Mouse (Mus musculus) heart, postnatal 0 days (tissue): Measurements from ENCODE around the gene Akt3.

Experiments
- CTCF ChIP-seq: IDR thresholded peaks from 2 replicates; pipeline ENCODE4 v1.5.1; 2016; ENCODE audit warnings: antibody characterized with exemption, control low read depth, low read depth
- EP300 ChIP-seq: IDR thresholded peaks from 2 replicates; pipeline ENCODE4 v1.6.1; 2016; ENCODE audit warnings: antibody characterized with exemption, low read depth

DNA sequence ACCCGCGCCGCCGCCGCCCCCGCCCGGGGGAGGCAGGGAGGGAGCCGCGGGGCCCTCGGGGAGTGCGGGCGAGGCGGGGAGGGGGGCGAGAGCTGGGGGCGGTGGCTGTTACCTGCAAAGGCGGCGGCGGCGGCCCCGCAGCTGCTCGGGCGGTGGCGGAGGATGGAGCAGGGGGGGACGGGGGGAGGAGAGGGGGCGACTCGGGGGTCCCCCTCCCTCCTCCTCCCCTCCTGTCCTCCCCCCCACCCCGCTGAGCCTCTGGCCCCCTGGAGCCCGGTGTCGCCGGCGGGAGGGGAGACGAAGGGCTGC lies at the start of gene Akt3:
- TF ChIP-seq EP300 (no peak), CTCF (no peak)
